Mouse (Mus musculus) lung, postnatal 0 days (tissue): Measurements from ENCODE around the gene Mab21l1. TPM values are rescaled to one million over a fixed set of nuclear protein-coding genes. Genes with fewer than 3 reads are reported as not detected.

Experiments used
- ATAC-seq: fragments of 200-750 bp; cut with Nextera tagmentation; 2 replicates; pipeline ENCODE4 v1.8.0; 2017; ENCODE audit warnings: moderate library complexity
- DNase-seq: peaks from one replicate; pipeline ENCODE4 v3.0.0-alpha.2; 2016; ENCODE audit warnings: low spot score
- H3K27ac ChIP-seq: fragments of 300-500 bp; sonication (generic); 2 replicates; pipeline ENCODE4 v1.5.1; 2014; ENCODE audit warnings: antibody characterized with exemption, mild to moderate bottlenecking, low read length, mixed read lengths
- H3K27me3 ChIP-seq: fragments of 300-500 bp; sonication (generic); replicated peaks from 2 replicates; pipeline ENCODE4 v1.6.1; 2014; ENCODE audit warnings: low read length, mixed read lengths; ENCODE audit not compliant: insufficient read depth
- H3K36me3 ChIP-seq: fragments of 300-500 bp; sonication (generic); 2 replicates; pipeline ENCODE4 v1.6.1; 2014; ENCODE audit warnings: low read length, mixed read lengths; ENCODE audit not compliant: insufficient read depth
- H3K4me1 ChIP-seq: fragments of 300-500 bp; sonication (generic); 2 replicates; pipeline ENCODE4 v1.6.1; 2014; ENCODE audit warnings: antibody characterized with exemption, low read depth, low read length, mixed read lengths; ENCODE audit not compliant: insufficient read depth
- H3K4me2 ChIP-seq: fragments of 300-500 bp; sonication (generic); replicated peaks from 2 replicates; pipeline ENCODE4 v1.6.1; 2014; ENCODE audit warnings: low read depth, mild to moderate bottlenecking, low read length, moderate library complexity, mixed read lengths
- H3K4me3 ChIP-seq: fragments of 300-500 bp; sonication (generic); 2 replicates; pipeline ENCODE4 v1.5.1; 2014; ENCODE audit warnings: low read depth, low read length
- H3K9ac ChIP-seq: fragments of 300-500 bp; sonication (generic); replicated peaks from 2 replicates; pipeline ENCODE4 v1.6.1; 2014; ENCODE audit warnings: low read depth, mild to moderate bottlenecking
- H3K9me3 ChIP-seq: fragments of 300-500 bp; sonication (generic); 2 replicates; pipeline ENCODE4 v1.6.1; 2016; ENCODE audit warnings: low read length, mixed read lengths
- CTCF ChIP-seq: IDR thresholded peaks from 2 replicates; pipeline ENCODE4 v1.5.1; 2016; ENCODE audit warnings: antibody characterized with exemption, mild to moderate bottlenecking
- EP300 ChIP-seq: IDR thresholded peaks from 2 replicates; pipeline ENCODE4 v1.6.1; 2016; ENCODE audit warnings: antibody characterized with exemption, mild to moderate bottlenecking, control low read depth
- WGBS: fragments of 180-500 bp; shearing (Covaris S2); extraction: QIAGEN DNeasy Blood & Tissue Kit; methylation state at CpG from one replicate; pipeline ENCODE4 v1.1.7; 2014; 5-methylcytosine and 5-hydroxymethylcytosine counted together
- polyA plus RNA-seq: library from polyadenylated mRNA; unstranded; fragments of >200 nt; fragmentation: Nextera tagmentation; extraction: Ambion mirVana; gene quantifications from 2 replicates; pipeline ENCODE4 v1.2.1, GENCODE M21; 2015

The Mab21l1 gene
- polyA plus RNA-seq, 1 experiment from 2014 or later = not detected

GRCm38 (mm10) chr3:55775245-55775644 is 7.1 kb upstream of the Mab21l1 start:
- no peak overlapping the region for H3K4me3 ChIP-seq
- ATAC-seq = no peak
- no peak overlapping the region for H3K4me2 ChIP-seq
- TF ChIP-seq CTCF (no peak), EP300 (no peak)
- peaks cover 9% of the 10 kb centered on the region for H3K27me3 ChIP-seq
- no peak for DNase-seq
- H3K9me3 ChIP-seq = no peaks in the 10 kb centered on the region
- no peak overlapping the region for H3K27ac ChIP-seq
- 79% methylated on average over 7 of the region's 7 CpGs for WGBS
- H3K9ac ChIP-seq = no peak overlapping the region
- H3K36me3 ChIP-seq = no peaks in the 10 kb centered on the region
- H3K4me1 ChIP-seq = no peaks in the 10 kb centered on the region

- H3K9me3 ChIP-seq = no peaks in the 10 kb centered on the region
- DNase-seq (no peak), ATAC-seq (no peak)
- H3K27me3 ChIP-seq = peaks cover 14% of the 10 kb centered on the region
- WGBS = 83% methylated on average over 6 of the region's 6 CpGs
- TF ChIP-seq CTCF (no peak), EP300 (no peak)
- H3K4me3 ChIP-seq = no peak overlapping the region
- 0 out of 2 replicates have a peak, but pooled peaks cover 3% of the 10 kb centered on the region for H3K4me1 ChIP-seq
- no peak overlapping the region for H3K4me2 ChIP-seq
- H3K9ac ChIP-seq = no peak overlapping the region
- H3K27ac ChIP-seq = no peak overlapping the region
- no peaks in the 10 kb centered on the region for H3K36me3 ChIP-seq
Observed at GRCm38 (mm10) chr3:55775753-55776152, 6.6 kb upstream of the Mab21l1 start.

- ATAC-seq = no peak
- Histone ChIP-seq H3K4me1 (peaks cover 3% of the 10 kb centered on the region; the same call in 1 of the 2 replicates), H3K9me3 (no peaks in the 10 kb centered on the region), H3K27ac (no peak overlapping the region), H3K4me2 (no peak overlapping the region), H3K27me3 (peaks cover 16% of the 10 kb centered on the region), H3K36me3 (no peaks in the 10 kb centered on the region), H3K9ac (no peak overlapping the region), H3K4me3 (no peak overlapping the region)
- 77% methylated on average over 4 of the region's 4 CpGs for WGBS
- no peak for DNase-seq
- TF ChIP-seq EP300 (no peak), CTCF (no peak)
Observed at GRCm38 (mm10) chr3:55777501-55777900, 4.8 kb upstream of the Mab21l1 start.

GRCm38 (mm10) chr3:55778764-55779730 is 3.3 kb upstream of the Mab21l1 start:
- no peak overlapping the region for H3K9ac ChIP-seq
- H3K27ac ChIP-seq = no peak overlapping the region
- H3K4me2 ChIP-seq = no peak overlapping the region
- DNase-seq (no peak), ATAC-seq (no peak)
- peaks cover 29% of the 10 kb centered on the region for H3K27me3 ChIP-seq
- TF ChIP-seq EP300 (no peak), CTCF (no peak)
- H3K36me3 ChIP-seq = no peaks in the 10 kb centered on the region
- H3K9me3 ChIP-seq = no peaks in the 10 kb centered on the region
- 68% methylated on average over 8 of the region's 8 CpGs for WGBS
- H3K4me3 ChIP-seq = no peak overlapping the region
- H3K4me1 ChIP-seq = peaks cover 3% of the 10 kb centered on the region; the same call in 1 of the 2 replicates

- 6% methylated on average over 52 of the region's 53 CpGs for WGBS
- H3K27me3 ChIP-seq = peaks cover 32% of the 10 kb centered on the region
- DNase-seq = no peak
Observed at GRCm38 (mm10) chr3:55780120-55781070, 1.9 kb upstream of the Mab21l1 start.

More at GRCm38 (mm10) chr3:55780120-55781070, 1.9 kb upstream of the Mab21l1 start:
- H3K4me3 ChIP-seq = 0 out of 2 replicates have a peak overlapping the region, but pooled peaks have one; percentile 1
- no peak overlapping the region for H3K9ac ChIP-seq
- TF ChIP-seq CTCF (no peak), EP300 (no peak)
- no peak overlapping the region for H3K27ac ChIP-seq
- no peak for ATAC-seq
- H3K9me3 ChIP-seq = no peaks in the 10 kb centered on the region
- H3K4me2 ChIP-seq = no peak overlapping the region
- no peaks in the 10 kb centered on the region for H3K36me3 ChIP-seq
- H3K4me1 ChIP-seq = peaks cover 3% of the 10 kb centered on the region; the same call in 1 of the 2 replicates
